Mouse (Mus musculus) heart, adult 2 months (tissue): ENCODE measurements around the gene Pigg.

Source experiments
- CTCF ChIP-seq: fragments of 200-600 bp; IDR thresholded peaks from 2 replicates; pipeline ENCODE4 v1.8.1; 2022; ENCODE audit warnings: antibody characterized with exemption, mild to moderate bottlenecking, moderate library complexity
- POLR2A ChIP-seq: fragments of 200-500 bp; IDR thresholded peaks from 2 replicates; pipeline ENCODE4 v1.6.1; 2011; ENCODE audit warnings: mild to moderate bottlenecking, low read depth, low read length, control low read depth; ENCODE audit not compliant: insufficient read depth

DNA sequence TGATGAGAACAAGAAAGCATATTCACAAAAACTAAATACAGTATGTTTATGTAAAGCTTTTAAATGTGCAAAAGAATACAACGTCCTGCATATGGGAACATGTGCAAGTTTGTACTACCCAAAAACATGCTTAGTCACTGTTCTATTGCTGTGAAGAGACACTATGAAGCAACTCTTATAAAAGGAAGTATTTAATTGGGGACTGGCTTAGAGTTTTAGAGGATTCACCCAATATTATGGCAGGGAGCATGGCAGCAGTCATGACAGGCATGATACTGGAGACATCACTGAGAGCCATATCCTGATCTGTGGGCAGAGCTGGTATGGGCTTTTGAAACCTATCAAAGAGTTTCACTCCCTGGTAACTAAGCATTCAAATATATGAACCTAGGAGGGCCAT, 45.5 kb downstream of the Pigg start:
- TF ChIP-seq POLR2A (no peak), CTCF (no peak)
